Mouse (Mus musculus): ENCODE measurements around the gene Casq2. TPM values are rescaled to one million over a fixed set of nuclear protein-coding genes. Genes with fewer than 3 reads are reported as not detected.

Gene Casq2
- polyA plus RNA-seq, 1 experiment from 2014 or later, result 6.2 TPM

DNA sequence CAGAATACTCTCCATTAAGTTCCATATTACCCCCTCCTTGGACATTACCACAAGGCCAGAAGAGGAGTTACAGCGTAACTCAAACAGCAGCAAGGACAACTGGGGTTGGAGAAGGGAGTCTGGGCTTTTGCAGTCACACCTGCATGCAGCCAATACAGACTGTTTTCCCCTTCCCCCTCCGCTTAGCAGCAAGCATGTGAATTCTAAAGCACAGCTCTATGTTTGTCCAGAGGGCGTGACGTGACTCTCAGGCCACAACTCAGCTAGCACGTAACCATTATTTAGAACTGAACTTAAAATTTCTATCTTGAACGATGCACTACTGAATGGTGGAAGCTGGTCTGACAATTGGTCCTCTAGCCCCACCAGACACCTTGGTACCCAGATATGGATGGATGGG, 54.4 kb downstream of the Casq2 start:
- Histone ChIP-seq H3K9ac (replicated peaks) (no peak overlapping the region), H3K4me1 (peaks cover 5% of the 10 kb centered on the region; the same call in 1 of the 2 replicates), H3K4me2 (no peak overlapping the region), H3K9me3 (replicated peaks) (no peaks in the 10 kb centered on the region), H3K27ac (replicated peaks) (no peak overlapping the region), H3K4me3 (replicated peaks) (no peak overlapping the region), H3K27me3 (replicated peaks) (no peaks in the 10 kb centered on the region), H3K36me3 (no peaks in the 10 kb centered on the region)
- no peak for ATAC-seq (ENCODE audit: low FRiP score)
- WGBS, result 94% methylated on average over 6 of the region's 6 CpGs

DNA sequence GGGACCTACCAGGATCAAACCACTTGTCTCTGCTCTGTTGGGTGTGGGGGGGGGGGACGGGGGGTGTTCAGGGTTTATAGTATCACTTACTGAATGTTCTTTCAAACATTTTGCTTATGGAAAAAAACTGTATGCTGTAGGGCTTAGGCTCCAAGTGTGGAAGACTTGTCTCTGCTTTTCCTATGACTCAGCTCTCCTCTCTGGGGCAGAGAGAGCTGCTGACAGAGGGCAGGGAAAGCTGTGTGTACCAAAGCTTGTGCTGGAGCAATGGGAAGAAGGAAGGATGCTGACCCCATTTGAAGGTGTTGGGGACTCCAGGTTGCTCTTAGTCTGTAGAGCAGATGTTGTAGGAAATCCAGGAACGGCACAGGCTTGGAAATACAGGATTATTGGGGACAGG, 55.2 kb downstream of the Casq2 start:
- Histone ChIP-seq H3K4me2 (no peak overlapping the region), H3K4me1 (no peaks in the 10 kb centered on the region), H3K9ac (replicated peaks) (no peak overlapping the region), H3K27me3 (replicated peaks) (no peaks in the 10 kb centered on the region), H3K4me3 (replicated peaks) (no peak overlapping the region), H3K9me3 (replicated peaks) (no peaks in the 10 kb centered on the region), H3K36me3 (no peaks in the 10 kb centered on the region), H3K27ac (replicated peaks) (no peak overlapping the region)
- no peak for ATAC-seq (ENCODE audit: low FRiP score)
- WGBS, result 53% methylated on average over 2 of the region's 2 CpGs

DNA sequence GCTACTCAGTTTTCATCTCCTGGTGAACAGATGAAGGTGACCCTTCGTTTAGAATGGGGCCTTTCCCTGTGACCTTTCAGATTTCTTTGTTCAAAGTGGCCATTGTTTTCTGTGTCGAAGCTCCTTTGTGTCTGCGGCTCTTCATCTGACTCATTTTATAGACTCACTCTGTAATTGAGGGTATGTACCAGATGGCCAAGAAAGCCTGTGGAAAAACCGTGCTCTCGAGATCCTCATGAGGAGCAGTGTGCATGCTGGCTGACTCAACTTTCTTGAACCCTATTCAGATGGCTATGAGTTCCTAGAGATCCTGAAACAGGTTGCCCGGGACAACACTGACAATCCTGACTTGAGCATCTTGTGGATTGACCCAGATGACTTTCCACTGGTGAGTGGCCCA, 55.7 kb downstream of the Casq2 start:
- Histone ChIP-seq H3K4me2 (no peak overlapping the region), H3K27me3 (replicated peaks) (no peaks in the 10 kb centered on the region), H3K27ac (replicated peaks) (no peak overlapping the region), H3K9ac (replicated peaks) (no peak overlapping the region), H3K4me3 (replicated peaks) (no peak overlapping the region), H3K36me3 (no peaks in the 10 kb centered on the region), H3K9me3 (replicated peaks) (no peaks in the 10 kb centered on the region), H3K4me1 (no peaks in the 10 kb centered on the region; the same call in 1 of the 2 replicates)
- 30% methylated on average over 6 of the region's 6 CpGs for WGBS
- no peak for ATAC-seq (ENCODE audit: low FRiP score)

DNA sequence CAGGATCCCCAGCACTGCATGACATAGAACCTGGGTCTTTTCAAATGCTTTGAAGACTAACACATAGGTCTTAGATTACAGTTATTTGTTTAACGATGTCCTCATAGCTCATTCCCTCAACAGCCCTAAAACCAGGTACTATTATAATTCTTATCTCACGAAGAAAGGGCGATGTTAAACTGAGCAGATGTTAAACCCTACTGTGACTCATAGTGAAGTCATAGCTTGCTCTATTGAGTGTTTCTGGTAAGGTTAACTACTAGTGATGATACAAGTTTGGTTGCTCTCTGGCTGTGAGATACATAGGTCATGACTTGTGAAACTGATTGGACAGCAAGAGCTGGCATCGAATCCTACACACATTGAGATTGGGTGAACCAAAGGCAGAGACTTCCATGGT, 56.7 kb downstream of the Casq2 start:
- Histone ChIP-seq H3K27ac (replicated peaks) (no peak overlapping the region), H3K4me3 (replicated peaks) (no peak overlapping the region), H3K4me1 (no peaks in the 10 kb centered on the region; the same call in 1 of the 2 replicates), H3K27me3 (replicated peaks) (no peaks in the 10 kb centered on the region), H3K9ac (replicated peaks) (no peak overlapping the region), H3K9me3 (replicated peaks) (no peaks in the 10 kb centered on the region), H3K4me2 (no peak overlapping the region), H3K36me3 (no peaks in the 10 kb centered on the region)
- ATAC-seq (ENCODE audit: low FRiP score), result no peak
- WGBS, result 96% methylated on average over 4 of the region's 4 CpGs

DNA sequence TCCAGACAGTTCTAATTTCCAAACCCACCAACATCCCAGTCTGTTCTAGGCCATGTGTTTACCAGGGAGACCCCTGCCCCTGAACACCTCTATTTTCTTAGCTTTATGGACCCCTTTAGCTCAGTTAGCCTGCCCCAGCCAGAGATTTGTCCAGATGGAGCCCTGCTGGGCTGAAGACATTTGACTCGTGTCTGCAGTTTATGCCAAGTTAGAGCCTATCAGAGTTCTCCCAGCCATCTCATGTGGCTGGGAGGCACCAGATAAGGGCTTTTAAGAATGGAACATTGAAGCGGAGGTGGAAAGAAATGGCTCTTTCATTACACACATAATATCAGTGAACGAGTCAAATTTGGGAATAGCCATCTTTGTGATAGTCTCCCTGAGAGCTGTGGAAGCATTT, 57.3 kb downstream of the Casq2 start:
- Histone ChIP-seq H3K4me2 (no peak overlapping the region), H3K36me3 (no peaks in the 10 kb centered on the region), H3K4me1 (no peaks in the 10 kb centered on the region; the same call in 1 of the 2 replicates), H3K27me3 (replicated peaks) (no peaks in the 10 kb centered on the region), H3K9me3 (replicated peaks) (no peaks in the 10 kb centered on the region), H3K27ac (replicated peaks) (no peak overlapping the region), H3K9ac (replicated peaks) (no peak overlapping the region), H3K4me3 (replicated peaks) (no peak overlapping the region)
- WGBS, result 79% methylated on average over 3 of the region's 3 CpGs
- ATAC-seq (ENCODE audit: low FRiP score), result no peak

DNA sequence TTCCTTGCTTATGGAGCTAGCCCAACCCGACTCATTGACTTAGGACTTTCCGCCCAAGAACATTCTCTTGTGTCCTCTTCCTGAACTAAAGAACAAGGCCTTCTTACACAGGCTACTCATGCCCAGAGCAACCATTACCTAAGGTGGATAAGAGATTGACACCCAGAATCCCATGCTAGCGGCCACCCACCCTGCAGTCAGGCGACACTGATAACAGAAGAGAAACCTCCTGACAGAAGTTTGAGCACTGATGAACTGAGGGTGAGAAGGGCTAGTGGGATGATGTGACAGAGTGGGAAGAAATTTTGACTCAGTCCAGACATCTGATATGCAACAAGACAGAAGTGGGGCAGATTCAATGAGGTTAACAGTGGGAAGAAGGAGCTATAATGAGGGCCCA, 58.2 kb downstream of the Casq2 start:
- ATAC-seq (ENCODE audit: low FRiP score), result no peak
- H3K27ac ChIP-seq (replicated peaks), result no peak overlapping the region

DNA sequence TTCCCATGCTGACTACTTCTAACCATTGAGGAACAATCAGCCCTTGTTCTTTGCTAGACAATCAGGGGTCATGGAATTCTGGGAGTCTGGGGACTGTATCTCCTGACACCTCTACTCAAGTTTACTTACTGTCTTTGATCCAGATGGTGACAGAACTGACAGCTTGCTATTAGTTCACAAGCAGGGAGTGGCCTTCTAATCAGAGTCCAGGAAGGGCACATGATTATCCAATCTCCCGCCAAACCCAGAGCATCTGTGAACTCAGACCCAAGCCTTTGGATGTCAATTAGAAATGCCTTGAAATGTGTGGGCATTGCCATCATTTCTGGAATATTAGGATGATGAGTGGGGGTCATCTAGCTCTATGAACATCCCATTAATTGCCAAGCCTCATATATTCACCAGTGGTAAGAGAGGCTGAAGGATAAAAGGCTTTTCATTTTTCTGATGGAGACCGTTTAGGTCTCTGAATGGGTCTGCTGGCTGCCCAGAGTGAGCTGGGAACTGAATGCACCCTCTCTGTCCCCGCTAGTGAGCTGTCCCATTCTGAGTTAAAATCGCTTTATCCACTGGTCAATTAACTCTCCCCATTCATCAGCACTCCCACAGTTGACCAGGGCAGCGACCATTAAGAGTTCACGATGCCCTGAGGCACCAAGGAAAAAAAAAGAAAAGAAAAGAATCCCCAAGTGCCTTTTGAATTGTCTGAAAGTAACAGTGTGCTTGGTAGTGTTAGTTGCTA, 59.6 kb downstream of the Casq2 start:
- H3K36me3 ChIP-seq, result no peaks in the 10 kb centered on the region
- H3K9ac ChIP-seq (replicated peaks), result no peak overlapping the region
- 21% methylated on average over 6 of the region's 6 CpGs for WGBS

More for the DNA sequence above, 58.2 kb downstream of the Casq2 start:
- Histone ChIP-seq H3K27me3 (replicated peaks) (no peaks in the 10 kb centered on the region), H3K4me1 (no peaks in the 10 kb centered on the region; the same call in 1 of the 2 replicates), H3K9me3 (replicated peaks) (no peaks in the 10 kb centered on the region), H3K9ac (replicated peaks) (no peak overlapping the region), H3K4me3 (replicated peaks) (no peak overlapping the region), H3K4me2 (no peak overlapping the region), H3K36me3 (no peaks in the 10 kb centered on the region)
- 99% methylated on average over 4 of the region's 4 CpGs for WGBS

DNA sequence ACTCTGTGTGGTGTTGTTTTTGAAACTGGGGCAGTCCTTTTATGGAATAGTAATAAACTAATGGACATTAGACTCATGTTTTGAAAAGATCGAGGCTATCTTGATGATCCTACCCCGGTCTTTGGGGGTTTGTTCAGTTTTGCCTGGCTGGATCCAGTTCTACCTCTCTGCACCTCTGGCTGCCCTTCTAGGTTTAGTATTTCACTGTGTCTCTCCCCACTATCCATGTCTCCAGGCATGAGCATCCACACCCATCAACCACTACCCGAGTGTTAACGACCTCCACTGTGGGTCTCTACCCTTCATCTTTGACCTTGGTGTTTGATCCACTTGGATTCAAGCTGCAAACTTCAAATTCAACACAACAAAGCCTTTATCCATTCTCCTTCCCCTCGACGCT, 60.2 kb downstream of the Casq2 start:
- no peak overlapping the region for H3K4me3 ChIP-seq (replicated peaks)
- no peaks in the 10 kb centered on the region for H3K9me3 ChIP-seq (replicated peaks)
- no peaks in the 10 kb centered on the region; the same call in 1 of the 2 replicates for H3K4me1 ChIP-seq
- H3K36me3 ChIP-seq, result no peaks in the 10 kb centered on the region
- no peak overlapping the region for H3K9ac ChIP-seq (replicated peaks)
- H3K27me3 ChIP-seq (replicated peaks), result no peaks in the 10 kb centered on the region
- no peak for ATAC-seq (ENCODE audit: low FRiP score)
- H3K27ac ChIP-seq (replicated peaks), result no peak overlapping the region
- H3K4me2 ChIP-seq, result no peak overlapping the region
- WGBS, result 57% methylated on average over 6 of the region's 6 CpGs

More for the DNA sequence above, 59.6 kb downstream of the Casq2 start:
- no peak overlapping the region for H3K4me3 ChIP-seq (replicated peaks)
- H3K9me3 ChIP-seq (replicated peaks), result no peaks in the 10 kb centered on the region
- H3K27ac ChIP-seq (replicated peaks), result no peak overlapping the region
- H3K4me2 ChIP-seq, result no peak overlapping the region
- H3K4me1 ChIP-seq, result no peaks in the 10 kb centered on the region; the same call in 1 of the 2 replicates
- no peaks in the 10 kb centered on the region for H3K27me3 ChIP-seq (replicated peaks)
- no peak for ATAC-seq (ENCODE audit: low FRiP score)

DNA sequence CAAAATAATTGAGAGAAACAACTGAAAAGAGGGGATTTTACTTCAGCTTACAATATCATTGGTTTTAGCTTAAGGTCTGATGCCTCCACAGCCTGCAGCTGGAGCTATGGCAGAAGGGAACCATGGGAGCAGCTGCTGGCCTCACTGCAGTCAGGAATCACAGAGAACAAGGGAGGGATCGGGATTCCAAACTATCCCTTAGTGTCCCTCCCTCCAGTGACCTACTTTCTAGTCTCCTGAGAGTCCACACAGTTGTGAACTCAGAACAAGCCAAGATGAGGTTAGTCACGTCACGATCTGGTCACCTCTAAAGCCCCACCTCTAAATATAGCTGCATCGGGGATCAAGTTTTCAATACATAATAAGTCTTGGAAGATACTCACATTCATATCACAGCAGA, 61.0 kb downstream of the Casq2 start:
- no peak overlapping the region for H3K4me2 ChIP-seq
- no peak overlapping the region for H3K4me3 ChIP-seq (replicated peaks)
- no peaks in the 10 kb centered on the region; the same call in 1 of the 2 replicates for H3K4me1 ChIP-seq
- no peak for ATAC-seq (ENCODE audit: low FRiP score)
- no peak overlapping the region for H3K27ac ChIP-seq (replicated peaks)
- H3K9me3 ChIP-seq (replicated peaks), result no peaks in the 10 kb centered on the region
- WGBS, result 81% methylated on average over 4 of the region's 4 CpGs
- no peaks in the 10 kb centered on the region for H3K27me3 ChIP-seq (replicated peaks)
- no peaks in the 10 kb centered on the region for H3K36me3 ChIP-seq
- H3K9ac ChIP-seq (replicated peaks), result no peak overlapping the region

DNA sequence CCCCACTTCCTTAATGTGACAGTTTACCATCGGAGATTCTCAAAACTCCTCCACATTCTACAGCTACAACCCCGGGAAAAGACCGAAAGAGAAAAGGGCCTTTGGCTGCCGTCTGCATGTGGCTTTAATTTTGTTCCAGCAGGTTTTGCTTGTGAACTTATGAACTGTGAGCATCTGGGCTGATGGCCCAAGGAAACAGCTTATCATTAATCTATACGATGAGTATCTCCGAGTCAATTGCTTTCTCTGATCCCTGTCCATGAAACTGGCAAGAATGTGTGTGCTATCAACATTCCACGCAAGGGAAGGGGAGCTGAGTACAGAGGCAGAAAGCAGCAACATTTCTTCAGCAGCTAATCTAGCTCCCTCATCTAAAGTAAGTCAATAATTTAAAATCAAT, 63.7 kb downstream of the Casq2 start:
- Histone ChIP-seq H3K4me3 (replicated peaks) (no peak overlapping the region), H3K9me3 (replicated peaks) (no peaks in the 10 kb centered on the region), H3K36me3 (no peaks in the 10 kb centered on the region), H3K4me2 (no peak overlapping the region), H3K27ac (replicated peaks) (no peak overlapping the region), H3K27me3 (replicated peaks) (no peaks in the 10 kb centered on the region), H3K4me1 (no peaks in the 10 kb centered on the region; the same call in 1 of the 2 replicates), H3K9ac (replicated peaks) (no peak overlapping the region)
- WGBS, result 69% methylated on average over 7 of the region's 7 CpGs
- ATAC-seq (ENCODE audit: low FRiP score), result no peak

DNA sequence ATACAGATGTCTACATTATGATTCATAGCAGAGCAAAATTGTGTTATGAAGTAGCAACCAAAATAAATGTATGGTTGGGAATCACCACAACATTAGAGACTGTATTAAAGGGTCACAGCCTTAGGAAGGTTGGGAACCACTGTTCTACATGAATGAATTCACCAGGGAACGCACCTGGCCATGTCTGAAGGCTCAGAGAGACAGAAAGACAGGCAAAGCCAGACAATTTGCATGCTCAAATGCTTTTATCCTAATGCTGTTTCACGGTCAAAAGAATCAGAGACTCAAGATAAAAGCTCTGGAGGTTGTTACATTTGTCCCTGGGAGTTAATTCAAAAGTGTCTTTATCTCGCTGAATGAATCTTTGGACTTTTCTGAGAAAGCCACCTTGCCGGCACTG, 65.6 kb downstream of the Casq2 start:
- H3K4me2 ChIP-seq, result no peak overlapping the region
- no peak overlapping the region for H3K27ac ChIP-seq (replicated peaks)
- no peaks in the 10 kb centered on the region for H3K9me3 ChIP-seq (replicated peaks)
- no peak overlapping the region for H3K4me3 ChIP-seq (replicated peaks)
- H3K9ac ChIP-seq (replicated peaks), result no peak overlapping the region
- no peaks in the 10 kb centered on the region for H3K27me3 ChIP-seq (replicated peaks)
- ATAC-seq (ENCODE audit: low FRiP score), result no peak
- no peaks in the 10 kb centered on the region for H3K36me3 ChIP-seq
- no peaks in the 10 kb centered on the region; the same call in 1 of the 2 replicates for H3K4me1 ChIP-seq
- WGBS, result 37% methylated on average over 4 of the region's 4 CpGs

DNA sequence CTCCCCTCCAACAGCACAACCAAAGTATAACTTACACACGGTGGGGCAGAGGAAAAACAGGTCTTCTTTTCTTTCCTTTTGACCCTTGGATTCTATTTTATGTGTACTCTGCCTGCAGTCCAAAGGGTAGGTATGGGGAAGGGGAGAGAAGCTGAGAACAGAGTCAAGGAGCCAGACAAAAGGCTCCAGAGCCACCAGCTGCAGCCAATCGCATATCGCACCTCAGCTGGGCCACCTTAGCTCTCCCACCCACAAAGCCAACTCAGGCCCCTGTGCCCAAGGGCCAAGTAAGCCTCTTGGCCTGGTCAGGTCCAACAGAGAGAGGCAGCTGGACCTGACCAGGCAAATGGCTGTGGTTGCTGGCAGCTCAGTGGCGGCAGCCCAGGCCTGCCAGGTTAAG, 66.3 kb downstream of the Casq2 start:
- Histone ChIP-seq H3K9me3 (replicated peaks) (no peaks in the 10 kb centered on the region), H3K4me1 (0 out of 2 replicates have a peak, but pooled peaks cover 2% of the 10 kb centered on the region), H3K4me3 (replicated peaks) (no peak overlapping the region), H3K27ac (replicated peaks) (no peak overlapping the region), H3K36me3 (no peaks in the 10 kb centered on the region), H3K4me2 (no peak overlapping the region), H3K9ac (replicated peaks) (no peak overlapping the region), H3K27me3 (replicated peaks) (no peaks in the 10 kb centered on the region)
- 41% methylated on average over 4 of the region's 4 CpGs for WGBS
- ATAC-seq (ENCODE audit: low FRiP score), result no peak

Measured in neural tube, embryonic 15.5 days (tissue).